Mouse (Mus musculus): ENCODE results near the gene Rgs8.

The Rgs8 gene

DNA sequence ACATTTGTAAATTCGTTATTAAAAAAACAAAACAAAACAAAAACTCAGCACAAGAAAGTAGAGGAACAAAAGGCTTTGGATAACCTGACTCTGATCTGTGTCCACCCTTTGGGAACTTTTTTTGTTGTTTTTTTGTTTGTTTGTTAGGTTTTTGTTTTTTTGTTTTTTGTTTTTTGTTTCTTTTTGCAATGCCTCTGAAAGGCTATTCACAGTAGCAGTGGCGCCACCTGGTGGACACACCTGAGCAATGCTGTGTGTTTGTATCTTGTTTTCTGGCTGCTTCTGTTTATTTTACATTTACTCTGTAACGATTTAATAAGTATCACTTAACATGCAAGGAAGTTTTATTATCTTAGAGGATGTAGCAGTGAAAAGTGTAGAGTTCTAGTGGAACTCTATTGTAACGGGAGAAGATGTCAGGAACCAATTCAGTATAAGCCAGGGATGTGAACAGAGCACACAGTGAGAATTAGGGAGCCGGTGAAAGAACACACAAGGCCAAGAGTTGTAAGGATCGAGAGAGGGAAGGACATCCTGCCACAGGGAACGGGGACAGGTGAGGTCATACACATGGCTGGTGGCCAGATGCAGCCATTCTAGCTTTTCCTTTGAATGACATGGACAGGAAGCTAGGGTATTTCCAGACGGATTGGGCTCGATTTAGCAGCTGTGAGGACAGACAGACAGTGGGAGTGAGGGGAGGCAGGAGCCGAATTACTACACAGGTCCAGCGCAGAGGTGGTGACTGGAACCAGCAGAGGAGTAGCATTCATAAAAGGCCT lies 89.7 kb downstream of the Rgs8 start:
- DNase-seq (ENCODE audit: low spot score): peak; percentile 94

GRCm38 (mm10) chr1:153746119-153746670 lies 93.4 kb downstream of the Rgs8 start:
- no peak for DNase-seq (ENCODE audit: low spot score)

GRCm38 (mm10) chr1:153746728-153747127 lies 93.9 kb downstream of the Rgs8 start:
- DNase-seq (ENCODE audit: low spot score): peak; percentile 81

DNA sequence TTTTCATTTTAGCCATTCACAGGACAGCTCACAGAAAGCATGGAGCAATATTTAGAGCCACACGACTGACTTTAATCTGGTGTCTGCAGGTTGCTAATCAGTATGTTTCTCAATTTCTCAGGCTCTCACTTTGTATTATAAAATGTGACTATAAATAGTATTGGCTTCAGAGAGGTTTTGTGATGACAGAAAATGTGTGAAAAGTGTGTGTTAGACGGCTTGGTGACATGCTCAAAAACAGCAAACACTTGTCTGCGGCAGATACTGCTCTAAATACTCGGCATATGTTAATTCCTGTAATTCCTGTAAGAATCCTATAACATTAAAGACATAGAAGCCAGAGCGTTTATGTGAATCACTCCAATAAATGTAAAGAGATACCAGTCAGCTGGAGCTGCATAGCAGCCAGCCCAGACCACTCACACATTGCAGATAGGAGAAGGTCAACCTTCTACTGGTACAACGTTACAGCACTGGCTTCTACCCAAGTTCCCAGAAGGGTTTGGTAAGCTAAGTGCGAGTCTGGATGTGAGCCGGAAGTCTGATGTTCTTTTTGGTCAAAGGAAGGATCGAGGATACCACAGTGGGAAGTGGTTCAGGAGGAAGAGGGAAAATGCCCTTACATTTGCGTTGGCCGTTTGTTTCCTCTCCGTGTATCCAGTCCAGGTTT lies 95.2 kb downstream of the Rgs8 start:
- no peak for DNase-seq (ENCODE audit: low spot score)

DNA sequence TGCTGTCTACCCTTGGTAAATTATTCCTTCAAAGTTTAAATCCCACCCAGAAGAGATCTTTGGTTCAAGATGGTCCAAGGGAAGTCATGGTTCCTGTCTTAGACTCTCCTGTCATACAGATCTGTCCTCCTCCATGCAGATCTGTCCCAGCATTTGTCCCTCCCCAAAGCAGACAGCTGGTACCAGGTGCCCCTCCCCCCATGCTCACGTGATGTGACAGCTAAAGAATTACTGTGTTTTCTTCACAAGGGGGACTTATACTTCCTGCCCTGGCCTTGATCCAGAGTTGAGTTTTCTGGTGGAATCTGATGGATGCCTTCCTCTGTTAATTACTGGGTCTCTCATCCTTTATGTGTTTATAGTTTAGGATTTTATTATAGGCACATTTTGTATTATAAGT lies 95.7 kb downstream of the Rgs8 start:
- peak; percentile 89 for DNase-seq (ENCODE audit: low spot score)

DNA sequence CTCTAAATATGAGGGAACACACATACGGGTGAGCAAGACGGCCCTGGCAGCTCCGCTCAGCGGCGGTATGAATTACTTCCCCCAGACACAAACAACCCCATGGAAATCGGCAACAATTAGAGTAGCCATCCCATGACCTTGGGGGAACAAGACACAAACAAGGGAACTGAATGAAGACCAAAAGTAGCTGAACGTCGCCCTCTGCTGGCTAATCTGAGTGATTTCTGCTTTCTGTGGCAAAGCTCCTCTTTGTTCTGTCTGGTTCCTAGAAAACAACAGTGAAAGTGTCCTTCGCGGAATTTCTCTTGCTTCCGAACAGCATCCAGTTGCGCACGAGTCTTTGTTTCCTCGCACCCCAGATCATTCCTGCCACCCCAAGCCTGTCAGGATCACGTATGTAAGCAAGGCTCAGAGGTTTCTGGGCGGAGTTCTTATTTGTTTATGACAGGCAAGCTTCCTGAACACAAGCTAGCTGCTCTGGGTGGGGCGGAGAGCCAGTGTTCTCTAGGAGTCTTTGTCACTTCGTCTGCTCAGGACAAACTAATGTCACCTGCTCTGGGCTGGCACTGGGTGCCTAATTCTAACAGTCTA lies 96.5 kb downstream of the Rgs8 start, which contains the start of gene Rnasel:
TSS of gene Rnasel (plus strand) at position 216 of the 591 bp plus-strand sequence.
- DNase-seq (ENCODE audit: low spot score): peak; percentile 85

Data from testis, postnatal 10 days (tissue).